Mouse (Mus musculus): Measurements from ENCODE around the gene Arnt. TPM values are rescaled to one million over a fixed set of nuclear protein-coding genes. Genes with fewer than 3 reads are reported as not detected.
"Not testable (repeated sequence)": the region's sequence is repeated elsewhere in the genome, so short reads cannot be mapped to it uniquely, and the experiment has no call there.

Gene Arnt
- polyA plus RNA-seq, 1 experiment from 2014 or later = 37.5 TPM

GRCm38 (mm10) chr3:95433301-95433915 lies 780 bp upstream of the Arnt start:
- Histone ChIP-seq H3K36me3 (replicated peaks) (peaks cover 20% of the 10 kb centered on the region), H3K27me3 (replicated peaks; ENCODE audit: low read depth, poor library complexity, severe bottlenecking) (no peaks in the 10 kb centered on the region), H3K4me1 (peaks cover 15% of the 10 kb centered on the region), H3K4me3 (peak overlapping the region; percentile 67), H3K27ac (replicated peaks) (peak overlapping the region; percentile 88; the same call in 1 of the 2 replicates), H3K9me3 (no peaks in the 10 kb centered on the region)
- DNase-seq (ENCODE audit: low spot score) = no peak
- 73% methylated on average over 10 of the region's 10 CpGs for WGBS

GRCm38 (mm10) chr3:95434983-95435370 lies 789 bp downstream of the Arnt start:
- WGBS = 4% methylated on average over 7 of the region's 7 CpGs
- peaks cover 31% of the 10 kb centered on the region for H3K36me3 ChIP-seq (replicated peaks)
- H3K4me1 ChIP-seq = peaks cover 15% of the 10 kb centered on the region
- peak overlapping the region; percentile 67 for H3K4me3 ChIP-seq
- H3K27me3 ChIP-seq (replicated peaks; ENCODE audit: low read depth, poor library complexity, severe bottlenecking) = no peaks in the 10 kb centered on the region
- DNase-seq (ENCODE audit: low spot score) = no peak
- no peaks in the 10 kb centered on the region for H3K9me3 ChIP-seq
- peak overlapping the region; percentile 88; the same call in 1 of the 2 replicates for H3K27ac ChIP-seq (replicated peaks)

- no peaks in the 10 kb centered on the region for H3K9me3 ChIP-seq
- peaks cover 15% of the 10 kb centered on the region for H3K4me1 ChIP-seq
- no peaks in the 10 kb centered on the region for H3K27me3 ChIP-seq (replicated peaks; ENCODE audit: low read depth, poor library complexity, severe bottlenecking)
- DNase-seq (ENCODE audit: low spot score) = no peak
- H3K36me3 ChIP-seq (replicated peaks) = peaks cover 34% of the 10 kb centered on the region
- H3K4me3 ChIP-seq = peak overlapping the region; percentile 67
- WGBS = 61% methylated on average over 1 of the region's 1 CpGs
- no peak overlapping the region for H3K27ac ChIP-seq (replicated peaks)
Observed at GRCm38 (mm10) chr3:95435561-95435960, 1.4 kb downstream of the Arnt start.

GRCm38 (mm10) chr3:95438636-95439035 lies 4.4 kb downstream of the Arnt start:
- Histone ChIP-seq H3K36me3 (replicated peaks) (peaks cover 34% of the 10 kb centered on the region), H3K4me1 (peaks cover 13% of the 10 kb centered on the region)
- not testable (repeated sequence) for H3K27me3 ChIP-seq (replicated peaks; ENCODE audit: low read depth, poor library complexity, severe bottlenecking); H3K27ac ChIP-seq (replicated peaks); DNase-seq (ENCODE audit: low spot score); H3K4me3 ChIP-seq; H3K9me3 ChIP-seq
- WGBS = 94% methylated on average over 4 of the region's 4 CpGs

GRCm38 (mm10) chr3:95439670-95440069 lies 5.5 kb downstream of the Arnt start:
- no peak overlapping the region for H3K4me3 ChIP-seq
- no peak for DNase-seq (ENCODE audit: low spot score)
- no peaks in the 10 kb centered on the region for H3K9me3 ChIP-seq
- H3K4me1 ChIP-seq = peaks cover 11% of the 10 kb centered on the region
- peaks cover 34% of the 10 kb centered on the region for H3K36me3 ChIP-seq (replicated peaks)
- no peaks in the 10 kb centered on the region for H3K27me3 ChIP-seq (replicated peaks; ENCODE audit: low read depth, poor library complexity, severe bottlenecking)
- no peak overlapping the region for H3K27ac ChIP-seq (replicated peaks)

- no peak for DNase-seq (ENCODE audit: low spot score)
- WGBS = 90% methylated on average over 5 of the region's 5 CpGs
Observed at GRCm38 (mm10) chr3:95442406-95443117, 8.4 kb downstream of the Arnt start.

GRCm38 (mm10) chr3:95445311-95445710 lies 11.1 kb downstream of the Arnt start:
- H3K4me1 ChIP-seq = no peaks in the 10 kb centered on the region
- whole genome bisulfite sequencing = 89% methylated on average over 4 of the region's 4 CpGs
- H3K36me3 ChIP-seq (replicated peaks) = peaks cover 17% of the 10 kb centered on the region
- no peaks in the 10 kb centered on the region for H3K9me3 ChIP-seq
- no peaks in the 10 kb centered on the region for H3K27me3 ChIP-seq (replicated peaks; ENCODE audit: low read depth, poor library complexity, severe bottlenecking)
- no peak overlapping the region for H3K4me3 ChIP-seq
- H3K27ac ChIP-seq (replicated peaks) = no peak overlapping the region
- DNase-seq (ENCODE audit: low spot score) = no peak

More at GRCm38 (mm10) chr3:95442406-95443117, 8.4 kb downstream of the Arnt start:
- no peak overlapping the region for H3K27ac ChIP-seq (replicated peaks)
- no peaks in the 10 kb centered on the region for H3K27me3 ChIP-seq (replicated peaks; ENCODE audit: low read depth, poor library complexity, severe bottlenecking)
- H3K4me1 ChIP-seq = no peaks in the 10 kb centered on the region
- peaks cover 23% of the 10 kb centered on the region for H3K36me3 ChIP-seq (replicated peaks)
- no peak overlapping the region for H3K4me3 ChIP-seq
- H3K9me3 ChIP-seq = no peaks in the 10 kb centered on the region

GRCm38 (mm10) chr3:95450408-95450807 lies 16.2 kb downstream of the Arnt start:
- DNase-seq (ENCODE audit: low spot score) = peak; percentile 45
- H3K4me3 ChIP-seq = no peak overlapping the region
- WGBS = 78% methylated on average over 1 of the region's 1 CpGs
- no peak overlapping the region for H3K27ac ChIP-seq (replicated peaks)
- H3K36me3 ChIP-seq (replicated peaks) = peaks cover 62% of the 10 kb centered on the region
- no peaks in the 10 kb centered on the region for H3K9me3 ChIP-seq
- H3K4me1 ChIP-seq = no peaks in the 10 kb centered on the region
- no peaks in the 10 kb centered on the region for H3K27me3 ChIP-seq (replicated peaks; ENCODE audit: low read depth, poor library complexity, severe bottlenecking)

GRCm38 (mm10) chr3:95450915-95451314 lies 16.7 kb downstream of the Arnt start:
- Histone ChIP-seq H3K4me3 (no peak overlapping the region), H3K36me3 (replicated peaks) (peaks cover 62% of the 10 kb centered on the region), H3K27ac (replicated peaks) (no peak overlapping the region), H3K27me3 (replicated peaks; ENCODE audit: low read depth, poor library complexity, severe bottlenecking) (no peaks in the 10 kb centered on the region), H3K9me3 (no peaks in the 10 kb centered on the region), H3K4me1 (no peaks in the 10 kb centered on the region)
- 95% methylated on average over 3 of the region's 3 CpGs for WGBS
- DNase-seq (ENCODE audit: low spot score) = no peak

GRCm38 (mm10) chr3:95456367-95456766 lies 22.2 kb downstream of the Arnt start:
- H3K27ac ChIP-seq (replicated peaks) = no peak overlapping the region
- H3K36me3 ChIP-seq (replicated peaks) = peaks cover 44% of the 10 kb centered on the region
- no peak overlapping the region for H3K4me3 ChIP-seq
- H3K4me1 ChIP-seq = no peaks in the 10 kb centered on the region
- WGBS = 96% methylated on average over 5 of the region's 5 CpGs
- no peaks in the 10 kb centered on the region for H3K27me3 ChIP-seq (replicated peaks; ENCODE audit: low read depth, poor library complexity, severe bottlenecking)
- H3K9me3 ChIP-seq = no peaks in the 10 kb centered on the region
- no peak for DNase-seq (ENCODE audit: low spot score)

- Histone ChIP-seq H3K27me3 (replicated peaks; ENCODE audit: low read depth, poor library complexity, severe bottlenecking) (no peaks in the 10 kb centered on the region), H3K9me3 (no peaks in the 10 kb centered on the region)
Observed at GRCm38 (mm10) chr3:95457758-95458157, 23.6 kb downstream of the Arnt start.

GRCm38 (mm10) chr3:95459381-95459780 lies 25.2 kb downstream of the Arnt start:
- Histone ChIP-seq H3K36me3 (replicated peaks) (peaks cover 39% of the 10 kb centered on the region), H3K27ac (replicated peaks) (no peak overlapping the region), H3K27me3 (replicated peaks; ENCODE audit: low read depth, poor library complexity, severe bottlenecking) (no peaks in the 10 kb centered on the region), H3K4me1 (no peaks in the 10 kb centered on the region), H3K4me3 (no peak overlapping the region), H3K9me3 (no peaks in the 10 kb centered on the region)
- 77% methylated on average over 1 of the region's 1 CpGs for WGBS
- DNase-seq (ENCODE audit: low spot score) = no peak

More at GRCm38 (mm10) chr3:95457758-95458157, 23.6 kb downstream of the Arnt start:
- no peak overlapping the region for H3K27ac ChIP-seq (replicated peaks)
- H3K36me3 ChIP-seq (replicated peaks) = peaks cover 43% of the 10 kb centered on the region
- H3K4me1 ChIP-seq = no peaks in the 10 kb centered on the region
- H3K4me3 ChIP-seq = no peak overlapping the region
- WGBS = 86% methylated on average over 3 of the region's 3 CpGs
- no peak for DNase-seq (ENCODE audit: low spot score)

GRCm38 (mm10) chr3:95463852-95464251 lies 29.7 kb downstream of the Arnt start:
- H3K4me1 ChIP-seq = no peaks in the 10 kb centered on the region
- DNase-seq (ENCODE audit: low spot score) = no peak
- peaks cover 62% of the 10 kb centered on the region for H3K36me3 ChIP-seq (replicated peaks)
- H3K27ac ChIP-seq (replicated peaks) = no peak overlapping the region
- no peaks in the 10 kb centered on the region for H3K9me3 ChIP-seq
- H3K4me3 ChIP-seq = no peak overlapping the region
- H3K27me3 ChIP-seq (replicated peaks; ENCODE audit: low read depth, poor library complexity, severe bottlenecking) = no peaks in the 10 kb centered on the region

Data from embryonic facial prominence, embryonic 10.5 days (tissue).